Mouse (Mus musculus): Measurements from ENCODE around the gene U90926. TPM values are rescaled to one million over a fixed set of nuclear protein-coding genes. Genes with fewer than 3 reads are reported as not detected.

The U90926 gene
- polyA plus RNA-seq (2021; fragmentation: Nextera tagmentation) = not detected in 2 replicates
- long read RNA-seq, experiment 1 = 0 reads
- long read RNA-seq, experiment 2 = 0 reads

DNA sequence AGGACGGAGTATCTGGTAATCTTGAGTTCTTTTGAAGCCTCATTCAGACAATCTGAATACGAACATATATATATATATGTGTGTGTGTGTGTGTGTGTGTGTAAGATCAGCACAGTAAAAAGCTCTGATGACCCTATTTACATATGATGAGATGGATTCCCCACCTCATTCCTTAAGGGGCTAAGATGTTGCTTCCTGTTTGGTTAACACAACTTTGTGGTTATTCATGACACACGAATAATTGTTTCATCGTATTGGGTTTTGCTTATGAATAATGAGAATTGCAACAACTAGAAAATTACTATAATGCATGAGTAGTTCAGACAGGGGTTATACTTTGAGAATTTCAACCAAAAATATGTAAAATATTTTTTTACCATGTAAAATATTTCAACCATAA is at the start of gene U90926:
U90926 (minus strand) TSS at position 101 of the 400 bp plus-strand sequence.

DNA sequence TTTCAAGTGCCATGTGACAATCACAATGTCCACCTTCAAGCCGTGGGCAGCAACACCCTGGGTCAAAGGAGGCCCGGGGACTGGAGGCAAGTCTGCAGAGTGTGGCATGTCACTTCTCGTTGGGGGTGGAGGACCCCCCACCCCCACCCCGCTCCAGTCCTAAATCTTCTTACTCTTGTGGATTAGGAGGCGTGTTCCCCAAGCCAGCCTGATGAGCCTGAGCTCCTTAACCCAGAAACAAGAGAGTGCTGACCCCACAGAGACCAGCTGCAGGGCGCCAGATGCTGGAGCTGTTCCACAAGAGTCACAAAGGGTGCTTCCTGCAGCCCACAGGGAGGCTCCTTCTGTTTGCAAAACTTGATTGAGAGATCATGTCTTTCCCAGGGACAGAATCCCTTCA is 41.0 kb upstream of the U90926 start, which contains the start of gene Ppef2:
Ppef2 (minus strand) TSS at position 61 of the 400 bp plus-strand sequence.

Other genes with a start within 250 kb of the U90926 start
- gene Odaph, start 227.9 kb downstream of the U90926 start, polyA plus RNA-seq (2021; fragmentation: Nextera tagmentation) = not detected in 2 replicates
- 12.5 and 17.3 TPM in 2 replicates for gene Cdkl2, start 171.5 kb downstream of the U90926 start, polyA plus RNA-seq (2021; fragmentation: Nextera tagmentation)
- gene G3bp2, start 131.7 kb downstream of the U90926 start, polyA plus RNA-seq (2021; fragmentation: Nextera tagmentation) = 197 and 234 TPM in 2 replicates
- 16.7 and 16.8 TPM in 2 replicates for gene Uso1, start 77.5 kb downstream of the U90926 start, polyA plus RNA-seq (2021; fragmentation: Nextera tagmentation)
- gene Ppef2, start 40.9 kb upstream of the U90926 start, polyA plus RNA-seq (2021; fragmentation: Nextera tagmentation) = 0.19 and 1.1 TPM in 2 replicates
- gene Naaa, start 62.8 kb upstream of the U90926 start, polyA plus RNA-seq (2021; fragmentation: Nextera tagmentation) = 30.6 and 35.2 TPM in 2 replicates
- gene Sdad1, start 95.1 kb upstream of the U90926 start, polyA plus RNA-seq (2021; fragmentation: Nextera tagmentation) = 7.0 and 8.5 TPM in 2 replicates
- gene Cxcl9, start 112.7 kb upstream of the U90926 start, polyA plus RNA-seq (2021; fragmentation: Nextera tagmentation) = not detected in 2 replicates
- 6.0 and 7.2 TPM in 2 replicates for gene Art3, start 116.4 kb upstream of the U90926 start, polyA plus RNA-seq (2021; fragmentation: Nextera tagmentation)
- gene Cxcl10, start 133.5 kb upstream of the U90926 start, polyA plus RNA-seq (2021; fragmentation: Nextera tagmentation) = 0.43 and 1.0 TPM in 2 replicates
- gene Nup54, start 219.8 kb upstream of the U90926 start, polyA plus RNA-seq (2021; fragmentation: Nextera tagmentation) = 11.9 and 18.4 TPM in 2 replicates